Mouse (Mus musculus) thymus, postnatal 10 days (tissue): Measurements from ENCODE around the gene Mthfsd.
A peak's percentile ranks its signal among the peaks of the same experiment; 100 is the strongest.
"Not testable (repeated sequence)": the region's sequence is repeated elsewhere in the genome, so short reads cannot be mapped to it uniquely, and the experiment has no call there.

Experiments
- DNase-seq, 2 experiments: peaks; one replicate each; pipeline ENCODE4 v3.0.0; 2021; ENCODE audit warnings: low spot score in 2 of 2

The Mthfsd gene

GRCm38 (mm10) chr8:121107668-121108656 lies at the start of gene Mthfsd:
TSS of gene Mthfsd (minus strand) at chr8:121108392.
- peak; percentile 96 to 99 for DNase-seq

GRCm38 (mm10) chr8:121156990-121157491 lies 48.8 kb upstream of the Mthfsd start:
- no peak for DNase-seq

- DNase-seq: no peak
Observed at GRCm38 (mm10) chr8:121152394-121152793, 44.2 kb upstream of the Mthfsd start.

- DNase-seq: no peak
Observed at GRCm38 (mm10) chr8:121148573-121149083, 40.4 kb upstream of the Mthfsd start.

GRCm38 (mm10) chr8:121145457-121146134 lies 37.4 kb upstream of the Mthfsd start:
- not testable (repeated sequence) for DNase-seq

GRCm38 (mm10) chr8:121136856-121137255 lies 28.7 kb upstream of the Mthfsd start:
- no peak for DNase-seq

- no peak for DNase-seq
Observed at GRCm38 (mm10) chr8:121134512-121134911, 26.3 kb upstream of the Mthfsd start.

- DNase-seq: no peak
Observed at GRCm38 (mm10) chr8:121134102-121134501, 25.9 kb upstream of the Mthfsd start.

GRCm38 (mm10) chr8:121132961-121133513 lies 24.8 kb upstream of the Mthfsd start:
- no peak for DNase-seq

GRCm38 (mm10) chr8:121130522-121130921 lies 22.3 kb upstream of the Mthfsd start:
- DNase-seq: no peak

- no peak for DNase-seq
Observed at GRCm38 (mm10) chr8:121129265-121129940, 21.2 kb upstream of the Mthfsd start.

- no peak for DNase-seq
Observed at GRCm38 (mm10) chr8:121128531-121129264, 20.5 kb upstream of the Mthfsd start.

GRCm38 (mm10) chr8:121127756-121128375 lies 19.7 kb upstream of the Mthfsd start, which contains the start of gene Foxl1:
TSS of gene Foxl1 (plus strand) at chr8:121127940.
- DNase-seq: no peak

GRCm38 (mm10) chr8:121127291-121127701 lies 19.1 kb upstream of the Mthfsd start:
- DNase-seq: no peak

- DNase-seq: no peak
Observed at GRCm38 (mm10) chr8:121126694-121127093, 18.5 kb upstream of the Mthfsd start.

GRCm38 (mm10) chr8:121126191-121126590 lies 18.0 kb upstream of the Mthfsd start:
- DNase-seq: no peak

- DNase-seq: no peak
Observed at GRCm38 (mm10) chr8:121125311-121125876, 17.2 kb upstream of the Mthfsd start.

- DNase-seq: no peak
Observed at GRCm38 (mm10) chr8:121124547-121125239, 16.5 kb upstream of the Mthfsd start.

- no peak for DNase-seq
Observed at GRCm38 (mm10) chr8:121123113-121123512, 14.9 kb upstream of the Mthfsd start.
